Mouse (Mus musculus): ENCODE data around the gene Bbs10. TPM values are rescaled to one million over a fixed set of nuclear protein-coding genes. Genes with fewer than 3 reads are reported as not detected.

The Bbs10 gene
- total and polyA plus RNA-seq, 3 experiments: 0.15 to 0.42 TPM; not detected in 1

DNA sequence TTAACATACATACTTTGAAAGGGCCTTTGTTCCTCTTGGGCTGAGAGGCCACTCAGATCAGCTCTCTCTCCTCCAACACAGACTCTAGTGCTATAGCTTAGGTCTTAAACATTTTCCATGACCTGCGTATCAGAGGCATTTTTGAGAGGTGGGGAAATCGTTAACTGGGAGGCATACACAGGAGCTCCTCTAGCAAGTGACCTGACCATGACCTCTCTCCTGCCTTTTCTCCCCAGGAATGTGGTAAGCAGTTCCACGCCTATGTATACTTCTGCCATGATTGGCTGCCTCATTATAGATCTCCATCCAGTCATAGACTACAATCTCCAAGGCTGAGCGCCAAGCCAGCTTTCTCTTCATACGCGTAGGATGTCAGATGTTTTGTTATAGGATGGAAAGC is 14.8 kb downstream of the Bbs10 start:
- H3K36me3 ChIP-seq (ENCODE audit: control insufficient read depth in 1 of 2, insufficient read depth in 2 of 2, low read length in 2 of 2): no peaks in the 10 kb centered on the region
- H3K9ac ChIP-seq (ENCODE audit: control insufficient read depth, low read depth, low read length, poor library complexity, severe bottlenecking): no peak overlapping the region
- no peaks in the 10 kb centered on the region for H3K27me3 ChIP-seq (ENCODE audit: control insufficient read depth in 1 of 2, insufficient read depth in 2 of 2, low read length in 2 of 2)
- no peaks in the 10 kb centered on the region for H3K4me1 ChIP-seq (ENCODE audit: control insufficient read depth in 1 of 2, insufficient read depth in 2 of 2, low read length in 2 of 2)
- no peak overlapping the region for H3K4me3 ChIP-seq (ENCODE audit: control insufficient read depth in 1 of 2, insufficient read depth in 1 of 2, low read depth in 2 of 2, low read length in 2 of 2)
- no peak for DNase-seq (ENCODE audit: low read depth, low spot score)
- TF ChIP-seq TAL1 (IDR thresholded peaks at IDR 0.05; ENCODE audit: low read length) (no peak), MAZ (IDR thresholded peaks at IDR 0.05; ENCODE audit: low read depth, low read length) (no peak), ZMIZ1 (IDR thresholded peaks at IDR 0.05; ENCODE audit: low read depth, low read length) (no peak), NELFE (IDR thresholded peaks at IDR 0.05; ENCODE audit: low read depth, low read length) (no peak), UBTF (IDR thresholded peaks at IDR 0.05; ENCODE audit: borderline replicate concordance, insufficient read depth, low read depth, low read length) (no peak), CTCF (IDR thresholded peaks at IDR 0.05 in 2 of 3, conservative IDR thresholded peaks at IDR 0.05 in 1 of 3; ENCODE audit: control insufficient read depth in 1 of 3, insufficient read depth in 1 of 3, low read depth in 2 of 3, low read length in 3 of 3, poor library complexity in 1 of 3, severe bottlenecking in 1 of 3) (no peak), POLR2AphosphoS2 (IDR thresholded peaks at IDR 0.05; ENCODE audit: low read length) (no peak), CHD1 (IDR thresholded peaks at IDR 0.05; ENCODE audit: low read depth, low read length) (no peak), MEF2A (IDR thresholded peaks at IDR 0.05; ENCODE audit: extremely low read depth, insufficient replicate concordance, low read depth, low read length, poor library complexity, severe bottlenecking) (no peak), MYB (IDR thresholded peaks at IDR 0.05; ENCODE audit: low read depth, low read length) (no peak), GABPA (IDR thresholded peaks at IDR 0.05; ENCODE audit: low read depth, low read length) (no peak), TCF12 (IDR thresholded peaks at IDR 0.05; ENCODE audit: low read depth, low read length) (no peak), MXI1 (IDR thresholded peaks at IDR 0.05; ENCODE audit: low read depth, low read length) (no peak), MAX (IDR thresholded peaks at IDR 0.05; ENCODE audit: low read length) (no peak), POLR2AphosphoS5 (IDR thresholded peaks at IDR 0.05; ENCODE audit: borderline replicate concordance, low read depth, low read length) (no peak), E2F4 (IDR thresholded peaks at IDR 0.05; ENCODE audit: borderline replicate concordance, low read depth, low read length) (no peak), TBP (IDR thresholded peaks at IDR 0.05; ENCODE audit: low read depth, low read length) (no peak), SIN3A (IDR thresholded peaks at IDR 0.05; ENCODE audit: low read length) (no peak), ELF1 (IDR thresholded peaks at IDR 0.05; ENCODE audit: low read depth, low read length) (no peak), USF2 (IDR thresholded peaks at IDR 0.05; ENCODE audit: borderline replicate concordance in 1 of 2, insufficient read depth in 1 of 2, low read depth in 1 of 2, low read length in 2 of 2) (no peak)
- H3K79me2 ChIP-seq (ENCODE audit: control insufficient read depth, insufficient read depth, low read length, poor library complexity): no peaks in the 10 kb centered on the region
- no peak overlapping the region for H3K27ac ChIP-seq (ENCODE audit: control insufficient read depth, low read depth, low read length)
- H3K9me3 ChIP-seq (replicated peaks; ENCODE audit: insufficient read depth, low read length): no peaks in the 10 kb centered on the region
